Mouse (Mus musculus) liver, postnatal 0 days (tissue): ENCODE measurements around the gene Zkscan3.

Experiments
- CTCF ChIP-seq: sonication (generic); IDR thresholded peaks from 2 replicates; pipeline ENCODE4 v1.5.1; 2016; ENCODE audit warnings: antibody characterized with exemption, low read depth
- EP300 ChIP-seq: IDR thresholded peaks from 2 replicates; pipeline ENCODE4 v1.6.1; 2016; ENCODE audit warnings: antibody characterized with exemption, low read depth, mild to moderate bottlenecking

- TF ChIP-seq CTCF = no peak
- TF ChIP-seq EP300 = no peak
Observed at GRCm38 (mm10) chr13:21395211-21395610, 7.3 kb downstream of the Zkscan3 start.
